Mouse (Mus musculus) heart, postnatal 36 days (tissue): ENCODE measurements around the gene Man2a1. TPM values are rescaled to one million over a fixed set of nuclear protein-coding genes. Genes with fewer than 3 reads are reported as not detected.
A peak's percentile ranks its signal among the peaks of the same experiment; 100 is the strongest.

Experiments used
- DNase-seq, 2 experiments: peaks; one replicate each; pipeline ENCODE4 v3.0.0; 2021 to 2022
- intact Hi-C: fragments of 180-260 bp; cut with DNase I; formaldehyde crosslinking; loops from one replicate; pipeline ENCODE4 v1.15.1; 2025
- total RNA-seq, 2 experiments: library from RNA; stranded (reverse); gene quantifications; 2 replicates each; pipeline ENCODE4 v1.2.3; 2021

Man2a1 gene
- total RNA-seq, 2 experiments from 2014 or later = 16.4 to 21.9 TPM

DNA sequence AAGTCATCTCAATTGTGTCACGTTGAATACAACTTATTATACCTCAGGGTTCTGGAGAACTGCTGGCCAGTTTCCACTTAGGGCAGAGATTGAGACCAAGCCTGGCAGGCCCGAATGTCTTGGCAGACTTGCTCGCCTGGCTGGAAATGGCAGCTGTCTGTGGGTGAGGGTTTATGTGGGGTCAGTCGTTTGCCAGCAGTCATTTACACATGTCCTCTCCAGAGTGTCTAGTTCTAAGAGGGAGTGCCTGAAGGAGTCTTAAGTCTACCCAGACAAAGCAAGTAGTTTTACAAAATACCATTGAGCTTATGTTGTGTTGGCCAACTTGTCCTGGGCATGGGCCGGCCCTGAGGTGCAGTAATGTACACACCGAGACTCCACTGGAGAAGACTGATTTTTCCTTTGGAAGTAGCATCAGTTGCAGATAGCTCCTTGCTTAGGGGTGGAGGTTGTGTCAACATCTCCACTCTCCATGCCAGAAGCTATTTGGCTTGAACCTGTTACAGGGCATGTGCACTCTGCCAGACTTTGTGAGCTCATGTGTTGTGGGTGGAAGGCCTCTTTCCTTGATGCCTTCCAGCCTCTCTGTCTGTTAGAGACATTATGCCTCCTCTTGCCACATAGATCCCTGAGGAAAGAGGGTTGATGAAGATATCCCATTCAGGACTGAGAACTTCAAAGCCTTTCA lies 84.8 kb downstream of the Man2a1 start:
- intact Hi-C loops = no loop called here

DNA sequence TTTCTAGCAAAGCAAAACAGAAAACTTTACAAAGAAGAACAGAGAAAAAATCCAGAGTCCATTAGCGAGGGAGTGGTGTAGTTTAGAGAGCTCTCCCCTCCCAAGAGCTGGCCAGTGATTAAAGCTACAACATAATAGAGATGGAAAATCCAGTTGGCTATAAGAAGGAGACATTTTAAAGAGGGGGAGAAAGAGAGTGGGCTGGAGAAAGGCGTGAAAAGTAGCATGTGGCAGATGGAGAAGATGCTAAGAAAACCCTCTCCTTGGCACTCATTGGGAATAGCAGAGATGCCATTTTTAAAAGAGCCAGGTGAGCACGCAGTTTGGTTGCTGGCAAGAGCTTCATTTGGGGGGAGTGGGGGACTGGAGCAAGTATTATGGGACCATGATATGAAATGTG lies 89.1 kb downstream of the Man2a1 start:
- intact Hi-C loops = no loop called here

More for the DNA sequence above, 84.8 kb downstream of the Man2a1 start:
- peak; percentile 57 to 61 for DNase-seq

DNA sequence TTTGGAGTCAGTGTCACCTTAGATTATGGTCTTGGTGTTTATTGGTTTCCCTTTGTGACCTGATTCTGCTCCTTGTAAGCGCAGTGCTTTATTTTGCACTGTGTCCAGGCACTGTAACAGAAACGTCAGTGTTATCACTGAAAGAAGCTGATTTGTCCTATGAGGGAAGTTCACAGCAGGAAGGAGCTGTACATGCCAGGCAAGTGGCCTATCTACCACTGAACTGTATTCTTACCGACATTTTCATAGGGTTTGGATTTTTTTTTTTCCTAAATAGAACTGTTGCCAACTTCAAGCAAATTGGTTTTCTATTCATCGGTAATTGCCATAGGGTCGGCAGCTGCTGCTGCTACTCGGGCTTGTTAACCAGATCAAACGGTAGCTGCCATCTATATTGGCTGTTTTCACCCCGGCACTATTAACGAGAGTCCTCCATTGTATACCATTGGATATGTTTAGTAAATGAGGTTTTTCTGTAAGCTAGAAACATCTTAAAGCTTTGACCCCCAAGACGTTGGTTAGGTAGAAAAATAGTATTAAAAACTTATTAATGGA lies 96.8 kb downstream of the Man2a1 start:
- no peak for DNase-seq
- intact Hi-C loops = no loop called here

More for the DNA sequence above, 89.1 kb downstream of the Man2a1 start:
- DNase-seq = no peak

DNA sequence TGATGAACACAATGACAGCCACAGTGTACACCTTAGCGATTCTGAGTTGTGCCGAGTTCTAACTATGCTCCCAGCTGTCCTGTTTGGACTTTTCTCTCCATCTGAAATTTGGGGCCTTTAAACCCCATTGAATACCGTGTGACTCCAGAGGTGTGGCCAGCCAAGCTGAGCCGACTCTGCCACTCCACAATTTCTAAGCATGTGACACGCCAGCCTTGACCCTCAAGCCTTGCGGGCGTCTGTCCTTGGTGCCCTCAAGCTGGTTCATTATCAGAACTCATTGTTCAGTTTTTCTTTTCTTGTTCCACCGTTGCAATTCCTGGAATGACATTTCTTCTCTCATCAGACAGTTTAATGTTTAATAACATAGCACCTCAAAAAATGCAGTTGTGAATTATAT lies 98.0 kb downstream of the Man2a1 start:
- intact Hi-C loops = no loop called here
- DNase-seq = no peak

DNA sequence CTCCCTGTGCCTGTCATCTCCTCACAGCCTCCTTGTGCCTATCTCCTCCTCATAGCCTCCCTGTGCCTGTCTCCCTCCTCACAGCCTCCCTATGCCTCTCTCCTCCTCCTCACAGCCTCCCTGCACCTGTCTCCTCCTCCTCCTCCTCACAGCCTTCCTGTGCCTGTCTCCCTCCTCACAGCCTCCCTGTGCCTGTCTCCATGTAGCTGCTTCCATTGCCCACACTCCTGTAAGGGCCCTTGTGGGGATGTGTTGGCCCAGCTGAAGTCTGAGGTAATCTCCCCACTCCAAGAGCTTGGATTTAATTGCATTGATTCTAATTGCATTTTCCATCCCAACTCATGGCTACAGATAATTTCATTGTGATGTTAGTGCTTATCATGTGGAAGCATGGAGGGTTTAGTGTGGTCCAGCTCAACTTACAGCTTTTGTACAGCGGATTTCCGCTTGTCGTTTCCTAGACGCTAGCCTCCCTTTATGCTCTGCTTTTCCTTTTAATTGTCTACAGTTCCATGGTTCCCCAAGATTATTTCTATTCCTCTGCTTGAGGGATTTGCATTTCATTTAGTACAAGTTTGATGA lies 103.2 kb downstream of the Man2a1 start:
- no peak for DNase-seq
- intact Hi-C loops = no loop called here

DNA sequence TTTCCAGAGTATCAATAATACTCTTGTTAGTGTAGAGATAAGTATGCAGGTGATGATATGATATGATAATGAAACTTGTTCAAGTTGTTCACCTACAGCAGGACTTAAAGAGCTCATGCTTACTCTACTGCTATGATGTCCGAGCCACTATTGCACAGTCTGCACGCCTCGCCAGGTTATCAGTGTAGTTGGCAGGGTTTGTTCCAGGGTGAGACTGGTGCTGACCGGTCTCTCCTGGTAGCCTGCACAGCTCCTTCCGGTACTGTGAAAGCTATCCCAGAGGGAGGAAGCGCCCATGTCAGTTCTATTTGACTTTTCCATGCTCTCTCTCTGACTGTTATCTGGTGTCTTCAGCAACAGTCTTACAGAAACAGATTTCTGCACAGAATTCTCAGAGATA lies 107.0 kb downstream of the Man2a1 start:
- intact Hi-C loops = no loop called here
- DNase-seq = no peak

DNA sequence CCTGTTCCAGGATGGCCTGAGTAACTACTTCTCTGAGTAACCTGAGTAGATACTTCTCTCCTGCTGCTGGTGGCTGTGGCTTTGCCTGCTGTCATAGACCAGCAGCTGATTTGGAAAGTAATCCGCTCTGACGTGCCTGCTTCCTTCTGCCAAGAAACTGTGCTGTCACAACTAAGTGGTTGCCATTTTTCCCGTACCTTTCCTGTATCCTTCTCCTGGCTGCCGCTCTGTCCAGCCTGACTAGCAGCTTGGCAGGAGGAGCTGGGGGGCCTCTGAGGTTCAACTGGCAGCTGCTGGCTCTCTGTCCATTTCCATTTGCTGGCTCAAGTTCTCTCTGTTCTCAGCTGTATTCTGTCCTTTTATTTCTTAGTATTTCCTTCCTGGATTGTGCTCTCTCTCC lies 115.8 kb downstream of the Man2a1 start:
- intact Hi-C loops = loop anchor here (2.0 kb wide), 1 partner anchor 114 kb away; no protein-coding TSS in a partner anchor
- DNase-seq = peak; percentile 66 to 78

DNA sequence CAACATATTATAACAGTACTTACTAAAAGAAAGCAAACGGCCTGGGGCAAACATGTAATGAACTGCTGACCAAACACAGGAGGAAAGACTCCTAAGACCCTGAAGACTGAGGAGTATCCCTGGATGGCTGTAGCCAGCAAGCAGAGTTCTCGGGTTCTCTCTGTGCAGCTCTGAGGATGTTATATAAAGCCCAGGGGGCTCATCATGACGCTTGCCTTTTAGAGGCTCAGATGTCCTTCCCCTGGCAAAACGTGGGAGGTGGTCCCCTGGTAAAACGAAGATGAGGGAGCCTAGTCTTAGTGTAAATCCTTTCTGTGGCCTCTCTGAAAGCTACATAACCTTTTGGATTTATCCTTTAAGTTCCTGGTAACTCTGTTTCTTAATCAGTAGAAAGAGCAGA lies 119.2 kb downstream of the Man2a1 start:
- intact Hi-C loops = loop anchor here (5.0 kb wide), 1 partner anchor 38 kb away; no protein-coding TSS in a partner anchor
- no peak for DNase-seq

DNA sequence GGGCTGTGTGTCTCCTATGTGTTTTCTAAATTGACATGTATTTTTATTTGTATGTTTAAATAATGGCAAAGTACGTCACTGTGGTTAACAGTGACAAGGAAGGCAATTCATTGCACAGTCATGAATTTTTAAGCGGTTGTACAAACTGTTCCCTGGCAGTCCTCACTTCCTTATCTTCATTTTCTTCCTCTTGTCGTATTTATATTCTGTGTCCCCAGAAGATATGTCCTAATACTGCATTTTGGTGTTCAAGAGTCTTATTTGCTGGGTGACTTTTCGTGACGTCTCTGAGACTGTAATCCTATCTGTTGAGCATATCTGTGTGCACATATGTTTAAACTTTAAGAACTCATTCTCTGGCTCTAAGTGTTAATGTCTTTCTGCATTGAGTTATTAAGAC lies 120.6 kb downstream of the Man2a1 start:
- no peak for DNase-seq
- intact Hi-C loops = loop anchor here (5.0 kb wide), 1 partner anchor 36 kb away; no protein-coding TSS in a partner anchor

DNA sequence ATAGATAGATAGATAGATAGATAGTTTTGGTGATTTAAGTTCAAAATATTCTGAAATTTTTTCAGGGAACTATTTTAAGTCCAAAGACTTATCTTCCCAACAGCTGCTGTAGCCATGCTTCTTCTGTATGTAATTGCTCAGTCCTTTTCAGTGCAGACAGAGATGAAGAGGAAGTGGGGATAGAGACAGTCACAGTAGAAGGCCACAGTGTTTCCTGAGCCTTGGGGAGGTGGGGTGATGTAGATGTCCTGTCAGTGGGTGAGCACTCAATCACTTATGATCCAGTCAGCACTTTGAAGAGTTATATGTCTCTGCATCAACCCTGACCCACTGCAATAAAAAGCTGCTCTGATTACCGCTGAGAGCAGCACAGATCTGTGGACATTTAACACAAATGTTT lies 122.6 kb downstream of the Man2a1 start:
- intact Hi-C loops = loop anchor here (5.0 kb wide), 1 partner anchor 34 kb away; no protein-coding TSS in a partner anchor

DNA sequence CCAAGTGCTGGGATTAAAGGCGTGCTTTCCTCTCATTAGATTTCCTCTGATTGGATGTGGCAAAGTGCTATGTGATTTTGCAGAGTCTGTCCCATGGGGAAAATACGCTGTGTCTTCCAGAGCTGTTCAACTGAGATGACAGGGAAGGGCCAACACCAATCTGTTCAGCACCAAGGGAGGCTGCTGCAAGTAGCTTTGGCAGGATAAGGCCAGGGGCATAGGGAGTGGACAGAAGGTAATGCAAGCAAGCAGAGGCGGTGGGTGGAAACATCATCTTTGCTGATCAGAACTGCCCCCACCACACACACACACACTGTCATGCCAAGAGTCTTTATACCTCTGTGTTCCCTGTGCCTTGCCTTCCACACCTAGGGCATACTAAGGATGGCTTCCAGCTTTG lies 124.7 kb downstream of the Man2a1 start:
- intact Hi-C loops = no loop called here
- no peak for DNase-seq

More for the DNA sequence above, 122.6 kb downstream of the Man2a1 start:
- DNase-seq = no peak

DNA sequence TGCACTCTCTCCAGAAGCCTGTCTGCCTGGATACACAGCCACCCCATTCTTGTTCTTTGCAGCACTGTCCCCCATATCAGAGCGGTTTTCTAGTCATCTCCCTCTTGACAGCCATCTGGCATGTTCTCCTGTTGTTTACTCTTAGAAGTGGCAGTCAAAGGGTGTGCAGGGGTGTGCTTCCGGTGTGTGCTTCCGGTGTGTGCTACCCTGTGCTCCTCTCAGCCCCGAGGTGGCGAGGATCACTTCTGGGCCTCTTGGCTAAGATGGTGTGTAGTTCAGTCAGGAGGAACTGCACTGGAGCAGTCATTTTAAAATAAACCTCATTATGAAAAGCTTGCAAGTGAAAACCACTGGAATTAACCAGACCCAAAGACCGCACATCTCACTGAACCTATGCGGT lies 125.5 kb downstream of the Man2a1 start:
- DNase-seq = no peak
- intact Hi-C loops = no loop called here

DNA sequence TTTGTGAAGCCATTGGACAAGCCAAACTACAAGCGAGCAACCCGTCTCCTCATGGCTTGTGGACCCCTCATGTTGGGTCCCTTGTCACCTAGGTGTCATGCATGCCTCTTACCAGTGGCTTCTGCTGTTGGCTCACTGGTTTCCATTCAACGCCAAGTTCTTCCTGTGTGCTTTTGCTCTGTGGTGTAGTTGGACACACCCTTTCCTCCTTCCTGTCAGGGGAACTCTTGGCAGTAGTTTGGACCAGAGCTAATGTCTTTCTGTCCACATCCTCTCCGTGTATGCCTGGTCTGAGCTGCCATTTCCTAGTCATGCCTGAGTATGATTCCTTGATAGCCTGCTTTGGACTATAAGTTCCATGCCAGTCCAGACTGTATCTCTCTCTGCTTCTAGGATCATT lies 135.0 kb downstream of the Man2a1 start:
- intact Hi-C loops = no loop called here
- no peak for DNase-seq

DNA sequence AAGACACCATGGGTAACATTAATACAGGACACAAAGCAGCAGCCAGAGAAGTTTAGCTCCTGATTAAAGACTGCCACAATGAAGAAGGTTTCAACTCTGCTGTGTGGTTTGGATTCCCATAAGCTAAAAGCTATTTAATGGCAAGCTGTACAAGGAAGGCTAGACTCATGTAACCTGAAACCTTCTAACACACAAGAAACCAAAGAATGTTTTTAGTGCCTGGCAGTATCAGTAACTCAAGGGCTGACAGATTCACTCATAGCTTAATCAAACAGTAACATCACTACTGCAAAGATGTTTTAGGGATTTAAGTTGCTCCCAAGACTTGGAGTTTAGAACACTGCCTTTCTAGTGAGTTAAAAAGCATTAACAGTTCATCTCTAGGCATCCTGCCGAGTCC lies 137.4 kb downstream of the Man2a1 start:
- DNase-seq = no peak

DNA sequence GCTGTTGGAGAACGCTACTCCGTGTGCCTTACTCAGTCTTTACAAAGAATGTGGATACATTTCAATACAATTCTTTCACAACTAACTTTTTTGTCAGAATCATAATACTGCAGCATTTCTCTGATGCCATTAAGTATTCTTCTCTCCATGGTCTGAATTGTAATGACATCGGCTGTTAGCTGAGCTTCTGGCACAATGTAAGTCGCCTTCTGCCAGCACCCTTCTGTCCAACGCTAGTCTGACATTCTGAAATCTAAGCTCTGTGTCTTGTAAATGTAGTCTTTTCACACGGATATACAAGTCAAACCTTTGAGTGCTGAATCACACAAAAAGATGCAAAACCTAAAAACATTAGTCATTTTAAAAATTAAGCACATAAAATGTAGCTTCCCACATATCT lies 138.6 kb downstream of the Man2a1 start:
- DNase-seq = no peak
- intact Hi-C loops = no loop called here

More for the DNA sequence above, 137.4 kb downstream of the Man2a1 start:
- intact Hi-C loops = no loop called here

DNA sequence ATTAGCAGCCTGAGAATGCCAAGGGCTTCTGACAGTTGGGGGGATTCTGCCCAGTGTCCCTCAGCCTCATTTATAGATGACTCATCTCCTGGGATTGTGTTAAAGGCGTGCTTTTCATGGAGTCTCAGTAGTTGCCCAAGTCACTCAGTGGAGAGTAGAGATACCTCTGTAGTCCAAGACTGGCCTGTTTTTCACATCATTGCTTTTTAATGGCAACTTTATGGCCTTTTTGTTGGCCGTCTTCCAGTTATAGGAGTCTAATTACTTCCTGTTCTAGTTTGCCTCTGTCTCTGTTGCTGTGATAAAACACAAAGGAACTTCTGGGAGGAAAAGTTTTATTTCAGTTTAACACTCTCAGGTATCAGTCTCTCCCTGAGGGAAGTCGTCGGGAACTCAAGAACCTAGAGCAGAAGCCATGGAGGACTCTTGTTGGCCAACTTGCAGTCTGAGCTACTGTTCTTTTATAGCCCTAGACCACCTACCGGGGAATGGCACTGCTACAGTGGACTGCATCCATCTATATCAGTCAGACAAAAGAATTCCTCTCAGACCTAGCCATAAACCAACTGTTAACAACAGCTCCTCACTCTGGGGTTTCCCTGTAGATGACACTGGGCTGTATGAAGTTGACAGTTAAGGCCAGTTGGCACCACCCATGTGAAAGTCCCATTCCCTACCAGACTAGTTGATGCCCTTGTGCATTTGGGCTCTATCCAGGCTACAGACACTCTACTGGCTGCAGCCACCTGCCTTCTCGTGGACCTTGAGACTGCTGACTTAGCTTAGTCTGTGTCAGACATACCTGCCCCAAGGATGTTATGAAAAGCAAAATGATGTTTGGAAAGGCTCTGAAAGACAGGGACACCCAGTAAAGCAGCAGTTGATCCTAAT lies 142.4 kb downstream of the Man2a1 start:
- intact Hi-C loops = no loop called here
- DNase-seq = no peak

DNA sequence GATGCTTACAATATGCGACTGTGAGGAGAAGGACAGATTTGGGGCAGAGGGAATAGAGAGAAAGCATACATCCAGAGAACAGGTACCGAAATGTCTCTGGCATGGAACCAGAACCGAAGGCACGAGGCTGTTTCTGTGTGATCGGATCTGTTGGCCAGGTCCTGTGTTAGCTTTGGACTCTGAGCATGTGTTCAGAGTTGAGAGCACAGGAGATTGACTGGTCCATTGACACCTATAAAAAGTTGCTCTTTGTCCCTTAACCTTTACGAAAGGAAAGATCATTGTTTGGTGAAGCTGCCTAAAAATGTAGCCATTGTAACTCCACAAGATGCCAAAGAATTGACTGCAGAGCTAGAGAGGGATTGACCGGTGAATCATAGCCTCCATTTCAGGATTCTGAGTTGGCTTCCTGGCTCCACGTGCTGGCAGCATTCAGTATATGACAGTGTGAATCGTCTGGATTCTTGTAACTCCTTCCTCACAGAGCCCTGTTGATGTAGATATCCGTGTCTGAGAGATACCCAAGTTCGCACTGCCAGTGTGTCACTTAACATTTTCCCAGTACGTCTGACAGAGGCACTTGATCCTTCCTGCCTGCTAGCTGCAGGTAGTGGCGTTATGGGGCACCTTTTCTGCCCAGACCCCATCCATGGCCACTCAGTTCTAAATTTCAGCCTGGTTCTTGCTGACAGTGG lies 143.2 kb downstream of the Man2a1 start:
- DNase-seq = no peak
- intact Hi-C loops = no loop called here

DNA sequence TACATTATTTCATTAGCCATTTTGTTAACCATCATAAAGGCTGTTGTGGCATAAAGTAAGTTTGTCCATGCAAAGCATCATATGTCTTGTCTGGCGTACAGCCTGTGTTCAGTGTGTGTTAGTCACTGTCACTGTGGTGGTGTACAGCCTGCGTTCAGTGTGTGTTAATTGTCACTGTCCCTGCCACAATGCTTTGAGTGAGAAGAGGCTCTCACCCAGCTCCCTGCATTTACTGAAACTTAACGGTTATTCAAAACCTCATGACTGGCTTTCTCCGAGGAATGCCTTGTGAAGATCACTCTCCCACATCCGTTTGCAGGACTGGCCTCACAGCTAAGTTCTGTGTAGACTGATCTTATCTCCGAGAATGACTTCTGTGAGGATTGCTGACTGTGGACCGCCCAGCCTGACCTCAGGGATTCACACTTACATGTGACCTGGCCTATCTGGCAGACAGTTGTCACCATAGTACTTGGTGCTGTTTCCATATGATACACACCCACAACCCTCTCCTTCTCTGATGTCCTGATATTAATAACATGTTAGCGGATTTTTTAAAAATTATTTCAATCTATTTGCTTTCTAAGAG lies 146.2 kb downstream of the Man2a1 start:
- no peak for DNase-seq
- intact Hi-C loops = no loop called here

DNA sequence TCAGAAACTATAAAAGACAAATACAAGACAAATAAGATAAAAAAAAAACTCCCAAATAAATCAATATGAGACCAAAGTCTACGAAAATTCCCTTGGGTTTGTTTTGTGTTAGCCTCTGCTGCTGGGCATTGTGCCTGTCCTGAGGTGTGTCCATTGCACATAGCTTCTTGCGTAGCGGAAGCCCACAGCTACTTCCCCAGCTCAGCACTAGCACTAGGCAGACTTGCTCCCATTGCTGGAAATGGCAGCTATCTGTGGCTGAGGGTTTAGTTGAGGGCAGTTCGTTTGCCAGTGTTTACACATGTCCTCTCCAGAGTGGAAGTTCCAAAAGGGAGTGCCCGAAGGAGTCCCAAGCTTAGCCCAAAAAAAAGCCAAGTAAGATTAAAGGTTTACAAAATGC lies 146.9 kb downstream of the Man2a1 start:
- DNase-seq = no peak
- intact Hi-C loops = no loop called here

DNA sequence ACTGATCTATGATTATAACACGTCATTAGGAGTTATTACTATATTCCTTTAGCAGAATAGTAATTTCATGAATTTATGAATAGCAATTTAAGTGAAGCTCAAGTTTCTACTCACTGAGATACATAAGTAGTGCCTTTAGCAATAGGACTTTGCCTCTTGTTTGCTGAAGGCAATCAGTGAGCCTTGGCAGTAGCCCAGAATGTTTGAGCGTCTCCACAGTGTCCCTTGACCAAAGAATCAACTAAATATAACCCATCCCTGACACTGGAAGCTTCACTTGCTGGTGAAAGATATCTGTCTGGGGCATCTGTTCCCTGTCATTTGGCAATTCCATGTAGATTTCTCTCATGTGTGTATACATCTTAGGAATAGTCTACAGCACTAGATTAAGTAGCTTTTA lies 147.6 kb downstream of the Man2a1 start:
- DNase-seq = peak; percentile 48 to 49
- intact Hi-C loops = no loop called here
